Mouse (Mus musculus) bone marrow macrophage, adult 2 months (primary cell): Measurements from ENCODE around the gene Ccdc88c. TPM values are rescaled to one million over a fixed set of nuclear protein-coding genes. Genes with fewer than 3 reads are reported as not detected.

Source experiments
- H3K27ac ChIP-seq: 2 replicates; pipeline ENCODE4 v1.5.1; 2012; ENCODE audit warnings: low read depth, low read length; ENCODE audit not compliant: insufficient read depth
- H3K4me1 ChIP-seq: 2 replicates; pipeline ENCODE4 v1.6.1; 2012; ENCODE audit warnings: low read length; ENCODE audit not compliant: control insufficient read depth, insufficient read depth
- H3K4me3 ChIP-seq: 2 replicates; pipeline ENCODE4 v1.5.1; 2012; ENCODE audit warnings: mild to moderate bottlenecking, low read length, moderate library complexity; ENCODE audit not compliant: insufficient read depth
- CTCF ChIP-seq: IDR thresholded peaks from 2 replicates; pipeline ENCODE4 v1.5.1; 2012; ENCODE audit warnings: low read depth, mild to moderate bottlenecking, low read length, moderate library complexity
- POLR2A ChIP-seq: IDR thresholded peaks from 2 replicates; pipeline ENCODE4 v1.6.1; 2012; ENCODE audit warnings: mild to moderate bottlenecking, low read depth, low read length, borderline replicate concordance
- polyA plus RNA-seq: library from polyadenylated mRNA; stranded (reverse); fragments of >200 nt; gene quantifications from 2 replicates; pipeline ENCODE4 v1.2.4, GENCODE M21; 2012; ENCODE audit not compliant: missing spikeins, insufficient read depth, insufficient read length

Ccdc88c gene
- polyA plus RNA-seq, 1 experiment: 0.76 TPM

- TF ChIP-seq CTCF (no peak), POLR2A (no peak)
- H3K27ac ChIP-seq: no peak overlapping the region
- no peak overlapping the region for H3K4me3 ChIP-seq
- H3K4me1 ChIP-seq: peaks cover 16% of the 10 kb centered on the region
Observed at GRCm38 (mm10) chr12:100862272-100862671, 166.6 kb downstream of the Ccdc88c start.

Other genes starting within 250 kb of the Ccdc88c start
- 30.9 and 34.1 TPM in 2 replicates for gene Dglucy, start 250.0 kb downstream of the Ccdc88c start, polyA plus RNA-seq
- gene Gpr68, start 120.9 kb downstream of the Ccdc88c start, polyA plus RNA-seq: 5.4 and 5.8 TPM in 2 replicates
- gene Ppp4r3a, start 54.6 kb upstream of the Ccdc88c start, polyA plus RNA-seq: 44.9 and 60.1 TPM in 2 replicates